Mouse (Mus musculus): Measurements from ENCODE around the gene Taok2.
"Not testable (repeated sequence)": the region's sequence is repeated elsewhere in the genome, so short reads cannot be mapped to it uniquely, and the experiment has no call there.

Gene Taok2

GRCm38 (mm10) chr7:126884286-126885164 lies at the start of gene Taok2:
Taok2 (minus strand) TSS chr7:126884703.
- peak; percentile 99 to 100 for DNase-seq (ENCODE audit: inconsistent age in 2 of 2, low spot score in 1 of 2)

GRCm38 (mm10) chr7:126932652-126933051 lies 48.1 kb upstream of the Taok2 start:
- peak in 1 of 2 experiments; percentile 18 for DNase-seq (ENCODE audit: inconsistent age in 2 of 2, low spot score in 1 of 2)

- peak; percentile 62 to 83 for DNase-seq (ENCODE audit: inconsistent age in 2 of 2, low spot score in 1 of 2)
Measured at GRCm38 (mm10) chr7:126929046-126929445, 44.5 kb upstream of the Taok2 start.

- peak; percentile 96 to 97 for DNase-seq (ENCODE audit: inconsistent age in 2 of 2, low spot score in 1 of 2)
Measured at GRCm38 (mm10) chr7:126928384-126929037, 44.0 kb upstream of the Taok2 start, which contains the start of gene Kctd13. Kctd13 (plus strand) TSS chr7:126928879.

GRCm38 (mm10) chr7:126926299-126926698 lies 41.8 kb upstream of the Taok2 start:
- DNase-seq (ENCODE audit: inconsistent age in 2 of 2, low spot score in 1 of 2) = no peak

- DNase-seq (ENCODE audit: inconsistent age in 2 of 2, low spot score in 1 of 2) = no peak
Measured at GRCm38 (mm10) chr7:126923999-126924398, 39.5 kb upstream of the Taok2 start.

- DNase-seq (ENCODE audit: inconsistent age in 2 of 2, low spot score in 1 of 2) = peak; percentile 39 to 63
Measured at GRCm38 (mm10) chr7:126922624-126923060, 38.1 kb upstream of the Taok2 start, which contains the start of gene Tmem219. Tmem219 (minus strand) TSS chr7:126922917.

GRCm38 (mm10) chr7:126921563-126921962 lies 37.1 kb upstream of the Taok2 start:
- DNase-seq (ENCODE audit: inconsistent age in 2 of 2, low spot score in 1 of 2) = peak in 1 of 2 experiments; percentile 52

GRCm38 (mm10) chr7:126919973-126920372 lies 35.5 kb upstream of the Taok2 start:
- DNase-seq (ENCODE audit: inconsistent age in 2 of 2, low spot score in 1 of 2) = peak; percentile 50 to 75

- peak in 1 of 2 experiments; percentile 50 for DNase-seq (ENCODE audit: inconsistent age in 2 of 2, low spot score in 1 of 2)
Measured at GRCm38 (mm10) chr7:126918356-126918755, 33.9 kb upstream of the Taok2 start.

GRCm38 (mm10) chr7:126914844-126915243 lies 30.3 kb upstream of the Taok2 start:
- no peak for DNase-seq (ENCODE audit: inconsistent age in 2 of 2, low spot score in 1 of 2)

- DNase-seq (ENCODE audit: inconsistent age in 2 of 2, low spot score in 1 of 2) = peak in 1 of 2 experiments; percentile 47
Measured at GRCm38 (mm10) chr7:126905590-126905989, 21.1 kb upstream of the Taok2 start.

- DNase-seq (ENCODE audit: inconsistent age in 2 of 2, low spot score in 1 of 2) = not testable (repeated sequence)
Measured at GRCm38 (mm10) chr7:126899781-126900180, 15.3 kb upstream of the Taok2 start.

- DNase-seq (ENCODE audit: inconsistent age in 2 of 2, low spot score in 1 of 2) = peak; percentile 97 to 99
Measured at GRCm38 (mm10) chr7:126898102-126898990, 13.8 kb upstream of the Taok2 start.

GRCm38 (mm10) chr7:126897390-126898101 lies 13.0 kb upstream of the Taok2 start:
- no peak for DNase-seq (ENCODE audit: inconsistent age in 2 of 2, low spot score in 1 of 2)

GRCm38 (mm10) chr7:126896912-126897311 lies 12.4 kb upstream of the Taok2 start:
- DNase-seq (ENCODE audit: inconsistent age in 2 of 2, low spot score in 1 of 2) = peak in 1 of 2 experiments; percentile 48

- DNase-seq (ENCODE audit: inconsistent age in 2 of 2, low spot score in 1 of 2) = peak in 1 of 2 experiments; percentile 58
Measured at GRCm38 (mm10) chr7:126888852-126889251, 4.3 kb upstream of the Taok2 start.

- peak in 1 of 2 experiments; percentile 18 for DNase-seq (ENCODE audit: inconsistent age in 2 of 2, low spot score in 1 of 2)
Measured at GRCm38 (mm10) chr7:126887281-126887680, 2.8 kb upstream of the Taok2 start.

GRCm38 (mm10) chr7:126883731-126884181 lies 747 bp downstream of the Taok2 start:
- DNase-seq (ENCODE audit: inconsistent age in 2 of 2, low spot score in 1 of 2) = peak; percentile 57 to 75

- peak; percentile 44 to 72 for DNase-seq (ENCODE audit: inconsistent age in 2 of 2, low spot score in 1 of 2)
Measured at GRCm38 (mm10) chr7:126881040-126881439, 3.5 kb downstream of the Taok2 start.

All from adrenal gland, adult (tissue).